Mouse (Mus musculus) kidney, postnatal 36 days (tissue): ENCODE measurements at regions not wholly inside any gene's neighbourhood (a gene's known extent, or its start where the extent isn't known, plus 50 kb on each side); places are given as distances from the start of the nearest gene placed in this dataset.
A peak's percentile ranks its signal among the peaks of the same experiment; 100 is the strongest.

Experiments
- DNase-seq, 2 experiments: peaks; one replicate each; pipeline ENCODE4 v3.0.0; 2021 to 2022; ENCODE audit warnings: mixed read lengths in 2 of 2

GRCm38 (mm10) chr9:61815995-61816394, 98.3 kb downstream of the Rplp1 start:
- peak in 1 of 2 experiments; percentile 21 for DNase-seq

- DNase-seq = no peak
Observed at GRCm38 (mm10) chr9:61813291-61813690, 101.1 kb downstream of the Rplp1 start.

DNA sequence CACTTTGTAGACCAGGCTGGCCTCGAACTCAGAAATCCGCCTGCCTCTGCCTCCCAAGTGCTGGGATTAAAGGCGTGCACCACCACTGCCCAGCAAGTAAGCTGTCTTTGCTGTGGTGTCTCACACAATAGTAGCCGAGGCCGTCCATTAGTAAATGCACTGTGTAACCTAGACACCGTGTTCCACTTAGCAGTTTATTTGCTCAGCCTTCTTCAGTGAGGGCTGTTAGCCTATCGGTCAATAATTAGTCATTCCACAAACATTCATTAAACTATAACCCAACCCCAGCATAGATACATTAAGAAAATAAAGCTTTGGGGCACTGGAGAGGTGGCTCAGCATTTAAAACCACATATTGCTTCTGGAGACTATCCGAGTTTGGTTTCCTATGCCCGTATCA, 102.0 kb downstream of the Rplp1 start:
- DNase-seq = peak; percentile 14 to 32

DNA sequence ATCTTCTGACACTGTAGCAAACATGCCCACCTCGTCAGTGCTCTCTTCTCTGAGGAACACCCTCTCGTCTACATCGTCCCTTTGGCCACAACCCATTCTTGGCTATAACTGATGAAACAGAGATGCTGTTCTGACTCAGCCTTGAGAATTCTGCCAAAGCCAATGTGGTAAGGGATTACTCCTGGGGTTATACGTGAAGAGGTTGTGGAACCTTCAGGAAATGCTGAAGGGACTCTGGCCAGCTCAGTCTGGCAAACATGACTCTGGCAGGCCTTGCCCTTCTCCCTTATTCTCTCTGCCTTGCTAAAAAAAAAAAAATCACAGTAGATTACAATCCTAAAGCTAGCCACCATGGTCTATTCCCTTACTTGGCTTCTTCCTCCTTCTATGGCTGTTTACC, 103.9 kb downstream of the Rplp1 start:
- no peak for DNase-seq

GRCm38 (mm10) chr9:61808351-61809225, 105.8 kb downstream of the Rplp1 start:
- DNase-seq = no peak

DNA sequence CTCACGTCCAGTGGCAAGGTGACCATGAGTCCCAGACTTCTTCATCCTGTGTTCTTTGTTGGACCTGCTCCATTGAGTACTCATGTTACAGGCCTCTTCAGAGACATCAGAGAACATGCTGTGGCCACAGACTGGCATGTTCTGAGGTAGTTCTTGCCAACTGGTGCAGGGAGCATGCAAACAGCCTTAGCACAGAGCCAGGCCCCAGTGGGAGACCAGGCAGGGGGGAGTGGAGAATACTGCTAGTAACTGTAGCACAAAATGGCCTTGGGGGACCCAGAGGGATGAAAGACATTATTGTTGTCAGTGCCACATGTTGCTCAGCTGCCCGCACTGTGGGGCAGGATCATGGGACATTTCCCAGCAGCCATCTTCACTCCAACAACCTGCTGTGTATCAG, 108.4 kb downstream of the Rplp1 start:
- no peak for DNase-seq

- no peak for DNase-seq
Observed at GRCm38 (mm10) chr9:61803555-61803954, 110.8 kb downstream of the Rplp1 start.

GRCm38 (mm10) chr9:61802694-61803093, 111.6 kb downstream of the Rplp1 start:
- DNase-seq = no peak

- DNase-seq = no peak
Observed at GRCm38 (mm10) chr9:61799535-61799934, 114.8 kb downstream of the Rplp1 start.

DNA sequence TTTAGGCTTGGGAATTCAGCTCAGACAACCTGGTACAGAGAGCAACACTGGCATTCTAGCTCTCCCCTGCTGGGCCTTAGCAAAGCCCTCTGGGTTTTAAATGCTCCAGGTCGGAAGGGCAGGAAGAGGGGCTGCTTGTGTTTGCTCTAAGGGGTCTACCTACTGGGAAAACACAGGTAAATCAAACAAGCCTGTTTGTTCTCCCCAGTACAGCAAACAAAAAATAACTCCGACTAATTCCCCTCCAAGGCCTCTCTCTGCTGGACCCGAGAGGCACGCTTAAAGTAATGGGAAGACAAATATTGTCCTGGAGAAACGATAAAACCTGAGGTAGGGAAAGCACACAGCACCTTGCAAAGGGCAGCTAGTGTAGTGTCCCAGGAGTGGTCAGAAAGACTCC, 118.4 kb downstream of the Rplp1 start:
- no peak for DNase-seq

GRCm38 (mm10) chr9:61791435-61792064, 122.8 kb downstream of the Rplp1 start:
- DNase-seq = no peak

DNA sequence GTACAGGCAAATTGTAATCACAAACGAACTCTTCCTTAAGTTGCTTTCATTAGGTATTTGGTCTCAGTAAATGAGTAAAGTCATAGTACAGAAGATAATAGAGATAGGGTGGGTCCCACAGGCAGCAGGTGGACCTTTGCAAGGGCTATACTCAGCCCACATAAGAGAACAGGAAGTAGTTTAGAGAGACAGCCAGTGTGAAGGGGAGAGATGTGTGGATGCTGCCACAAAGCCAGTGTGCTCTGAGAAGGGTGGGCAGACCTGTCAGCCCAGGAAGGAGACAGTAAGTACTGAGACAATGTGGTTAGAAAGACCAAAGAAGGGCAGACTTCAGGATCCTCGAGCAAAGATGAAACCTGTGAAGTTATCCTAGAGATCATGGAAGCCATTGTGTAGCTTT, 123.5 kb downstream of the Rplp1 start:
- DNase-seq = no peak

- no peak for DNase-seq
Observed at GRCm38 (mm10) chr9:61789066-61789897, 125.1 kb downstream of the Rplp1 start.

GRCm38 (mm10) chr9:61781469-61781868, 132.9 kb downstream of the Rplp1 start:
- no peak for DNase-seq

DNA sequence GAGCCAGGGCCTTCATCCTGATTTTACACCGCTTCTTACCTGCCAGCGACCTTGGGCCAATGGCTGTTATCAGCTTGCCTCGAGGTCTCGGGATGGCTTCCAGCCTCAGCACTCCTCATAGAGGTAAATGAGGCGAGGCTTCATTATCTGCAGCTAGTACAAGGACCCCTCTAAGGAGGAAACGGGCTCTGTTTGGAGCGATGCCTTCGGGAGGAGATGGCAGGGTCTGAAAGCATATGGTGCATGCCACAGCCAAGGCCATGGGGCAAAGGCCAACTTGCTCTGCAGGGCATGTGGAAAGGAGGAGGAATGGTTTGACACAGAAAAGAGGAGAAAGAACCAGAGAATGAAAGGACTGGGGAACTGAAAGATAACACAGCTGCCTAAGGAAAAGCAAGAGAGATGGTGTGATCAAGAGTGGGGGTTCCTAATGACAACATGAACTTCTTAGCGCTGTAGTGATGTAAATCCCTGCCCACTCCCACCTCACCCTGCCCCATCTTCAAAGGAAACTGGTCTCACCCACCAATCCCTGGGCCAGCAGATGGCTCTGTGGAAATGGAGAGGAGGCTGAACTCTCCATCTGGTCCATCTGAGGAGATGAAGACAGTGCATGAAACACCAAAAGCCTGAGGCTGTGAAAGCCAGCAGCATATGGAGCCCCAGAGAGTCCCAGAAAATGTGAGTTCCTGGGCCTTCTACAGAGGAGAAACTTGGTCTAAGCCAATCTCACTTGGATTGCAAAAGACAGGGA, 134.0 kb downstream of the Rplp1 start:
- no peak for DNase-seq

DNA sequence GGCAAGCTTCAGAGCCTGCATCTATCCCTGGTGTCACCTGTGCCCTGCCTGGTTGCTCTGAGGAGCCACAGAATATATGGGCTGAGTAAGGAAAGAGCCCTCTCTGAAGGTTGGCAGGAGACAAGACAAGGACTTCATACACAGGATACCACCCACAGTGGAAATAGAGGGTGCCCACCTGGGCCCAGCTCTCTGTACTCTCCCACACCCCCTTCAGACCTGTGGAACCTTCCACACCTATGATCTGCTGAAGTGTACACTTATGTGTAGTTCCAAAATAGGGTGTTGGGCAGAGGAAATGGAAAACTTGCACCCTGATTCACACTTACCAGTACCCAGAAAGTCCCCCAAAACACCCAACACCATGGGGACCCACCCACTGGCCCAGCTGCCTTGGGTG, 135.2 kb downstream of the Rplp1 start:
- DNase-seq = no peak

DNA sequence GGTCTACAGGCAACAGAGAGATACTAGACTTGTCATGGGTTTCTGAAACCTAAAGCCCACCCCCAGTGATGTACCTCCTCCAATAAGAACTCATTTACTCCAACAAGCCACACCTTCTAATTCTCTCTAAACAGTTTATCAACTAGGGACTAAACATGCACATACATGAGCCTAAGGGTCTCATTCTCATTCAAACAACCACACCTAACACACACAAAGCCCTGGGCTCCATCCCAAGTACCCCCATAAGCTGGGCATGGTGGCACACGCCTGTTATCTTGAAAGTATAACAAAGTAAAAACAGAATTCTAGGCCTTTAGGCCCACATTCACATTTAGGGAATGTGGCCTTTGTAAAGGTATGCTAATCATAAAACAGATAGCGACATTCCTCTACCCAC, 137.9 kb downstream of the Rplp1 start:
- DNase-seq = no peak

GRCm38 (mm10) chr9:61770207-61770955, 144.0 kb downstream of the Rplp1 start:
- no peak for DNase-seq

- DNase-seq = no peak
Observed at GRCm38 (mm10) chr9:61766187-61766586, 148.2 kb downstream of the Rplp1 start.

DNA sequence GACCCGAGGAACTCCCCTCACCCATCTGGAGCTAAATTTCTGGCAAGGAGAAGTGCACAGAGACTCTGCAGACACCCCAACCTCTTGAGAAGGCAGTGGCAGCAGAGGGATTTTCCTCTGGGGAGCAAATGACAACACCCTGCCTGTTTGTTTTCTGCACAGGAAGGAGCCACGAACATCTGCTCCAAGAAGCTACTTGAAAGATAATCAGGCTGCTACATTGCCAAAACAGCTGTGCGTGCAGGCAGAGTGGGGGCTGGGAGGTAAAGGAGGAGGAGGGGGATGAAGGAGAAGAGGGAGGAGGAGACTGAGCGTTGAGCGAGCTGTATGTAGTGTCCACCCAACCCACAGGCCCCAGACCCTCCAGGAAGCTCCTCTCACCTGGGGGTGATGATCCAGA, 149.0 kb downstream of the Rplp1 start:
- DNase-seq = no peak

GRCm38 (mm10) chr9:61757806-61758205, 156.5 kb downstream of the Rplp1 start:
- DNase-seq = no peak

DNA sequence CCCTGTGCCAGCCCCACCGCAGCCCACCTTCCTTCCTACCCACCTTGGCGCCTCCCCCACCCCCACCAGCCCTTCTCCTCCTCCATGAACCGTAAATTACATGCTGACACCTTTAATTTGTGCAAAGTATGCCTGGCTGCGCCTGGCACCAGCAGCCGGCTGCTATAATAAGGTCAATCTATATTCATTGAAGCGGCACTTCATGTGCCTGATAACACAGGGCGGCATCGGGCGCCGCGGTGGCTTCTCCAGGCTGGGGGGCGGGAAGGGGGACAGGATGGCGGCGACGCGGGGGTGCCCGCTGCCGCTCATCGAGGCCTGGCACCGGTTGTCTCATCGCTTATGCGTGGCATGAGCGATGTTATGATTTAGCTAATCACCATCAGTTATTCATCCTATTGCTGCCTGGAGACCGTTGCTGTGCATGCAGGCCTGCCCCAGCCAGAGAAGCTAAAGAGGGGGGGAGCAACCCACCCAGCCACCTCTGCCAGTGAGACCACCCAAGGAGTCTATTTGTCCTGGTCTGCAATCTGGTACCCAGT, 157.5 kb downstream of the Rplp1 start:
- DNase-seq = no peak
